Mouse (Mus musculus) right cerebral cortex, postnatal 25 days (tissue): ENCODE results near the gene Gm4064.
"Not testable (repeated sequence)": the region's sequence is repeated elsewhere in the genome, so short reads cannot be mapped to it uniquely, and the experiment has no call there.

Experiments
- DNase-seq: peaks from one replicate; pipeline ENCODE4 v3.0.0; 2022

Gm4064 gene

GRCm38 (mm10) chrY:2796105-2796504, at the start of gene Gm4064:
TSS of gene Gm4064 (minus strand) at chrY:2796205.
- not testable (repeated sequence) for DNase-seq

GRCm38 (mm10) chrY:2830380-2830779, 34.4 kb upstream of the Gm4064 start, which contains the start of the genes Rbmy and Gm10256:
TSS of gene Rbmy (plus strand) at chrY:2830680.
TSS of gene Gm10256 (plus strand) at chrY:2830699.
- not testable (repeated sequence) for DNase-seq
